In the genomic region with DNA sequence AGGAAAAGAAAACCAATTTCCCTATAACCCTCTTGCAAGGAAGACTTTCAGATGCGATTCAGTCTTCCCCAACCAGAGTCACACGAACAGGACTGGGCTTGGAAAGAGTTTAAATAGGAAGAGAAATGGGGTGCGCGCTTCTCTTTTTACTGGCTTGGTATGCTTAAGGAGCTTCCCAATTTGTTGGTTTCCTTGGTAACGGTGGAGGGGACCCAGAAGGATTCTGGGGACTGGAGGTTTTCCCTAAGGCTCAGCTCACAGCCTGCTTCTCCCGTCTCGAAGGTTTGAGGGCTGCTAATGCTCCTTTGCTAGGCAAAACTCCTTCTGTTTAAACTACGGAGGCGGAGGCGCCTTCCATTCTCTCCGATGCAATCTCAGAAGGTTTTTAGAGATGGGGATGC, we compare ENCODE assay signal across 8 mouse cellular contexts. TPM values are rescaled to one million over a fixed set of nuclear protein-coding genes. Genes with fewer than 3 reads are reported as not detected.
A peak's percentile ranks its signal among the peaks of the same experiment; 100 is the strongest.
DNase-seq lines count a peak whose midpoint lies in the region; ATAC-seq and TF ChIP-seq lines count a peak whose summit lies in the region.

No protein-coding gene starts in this region.

- no peak for TF ChIP-seq CTCF in lung, adult 2 months (IDR thresholded peaks at IDR 0.05; ENCODE audit: insufficient read depth, low read length)
- no peak for TF ChIP-seq CTCF in stomach, postnatal 0 days (IDR thresholded peaks at IDR 0.05; ENCODE audit: low read depth)

- no peak for ATAC-seq in lung, embryonic 15.5 days (ENCODE audit: borderline replicate concordance, extremely low read depth, low FRiP score, low TSS enrichment)
- no peak for ATAC-seq in hindbrain, embryonic 11.5 days (ENCODE audit: low FRiP score)
- no peak for ATAC-seq in limb, embryonic 14.5 days (ENCODE audit: low FRiP score, low read depth)
- no peak for ATAC-seq in stomach, postnatal 0 days (ENCODE audit: low FRiP score, low TSS enrichment)

- no peak overlapping the region for H3K27ac ChIP-seq in lung, embryonic 15.5 days
- no peak overlapping the region for H3K27ac ChIP-seq in hindbrain, embryonic 11.5 days (ENCODE audit: low read depth, low read length)
- H3K27ac ChIP-seq in limb, embryonic 14.5 days (replicated peaks; ENCODE audit: low read depth, low read length) = no peak overlapping the region
- no peak overlapping the region for H3K27ac ChIP-seq in stomach, postnatal 0 days (replicated peaks)

- peaks cover 16% of the 10 kb centered on the region; the same call in 1 of the 2 replicates for H3K4me1 ChIP-seq in lung, embryonic 15.5 days
- no peaks in the 10 kb centered on the region for H3K4me1 ChIP-seq in lung, adult 2 months (ENCODE audit: control insufficient read depth, insufficient read depth, low read length)
- H3K4me1 ChIP-seq in hindbrain, embryonic 11.5 days (replicated peaks; ENCODE audit: control insufficient read depth, insufficient read depth, low read length) = 0 out of 2 replicates have a peak, but pooled peaks cover 5% of the 10 kb centered on the region
- H3K4me1 ChIP-seq in limb, embryonic 14.5 days (ENCODE audit: control insufficient read depth, insufficient read depth, low read length) = no peaks in the 10 kb centered on the region
- no peaks in the 10 kb centered on the region for H3K4me1 ChIP-seq in stomach, postnatal 0 days (replicated peaks; ENCODE audit: control insufficient read depth, insufficient read depth)

- 5% methylated on average over 11 of the region's 11 CpGs for WGBS in lung, embryonic 15.5 days
- 12% methylated on average over 11 of the region's 11 CpGs for WGBS in lung, adult 2 months
- 3% methylated on average over 11 of the region's 11 CpGs for WGBS in hindbrain, embryonic 11.5 days
- 7% methylated on average over 11 of the region's 11 CpGs for WGBS in limb, embryonic 14.5 days
- 7% methylated on average over 11 of the region's 11 CpGs for WGBS in stomach, postnatal 0 days

- H3K9me3 ChIP-seq in lung, embryonic 15.5 days = no peaks in the 10 kb centered on the region
- H3K9me3 ChIP-seq in hindbrain, embryonic 11.5 days (ENCODE audit: control insufficient read depth, low read length) = no peaks in the 10 kb centered on the region
- no peaks in the 10 kb centered on the region for H3K9me3 ChIP-seq in limb, embryonic 14.5 days (ENCODE audit: control insufficient read depth, low read length)
- no peaks in the 10 kb centered on the region for H3K9me3 ChIP-seq in stomach, postnatal 0 days (ENCODE audit: control insufficient read depth, low read length)

- no peak for TF ChIP-seq POLR2A in lung, adult 2 months (IDR thresholded peaks at IDR 0.05; ENCODE audit: borderline replicate concordance, extremely low read depth, low read depth, low read length)
- no peak for TF ChIP-seq POLR2A in limb, embryonic 14.5 days (IDR thresholded peaks at IDR 0.05; ENCODE audit: borderline replicate concordance, extremely low read depth, insufficient read depth, insufficient read length)

- H3K4me3 ChIP-seq in lung, embryonic 15.5 days = peak overlapping the region; percentile 21
- H3K4me3 ChIP-seq in lung, adult 2 months (replicated peaks; ENCODE audit: extremely low read depth, low read depth, low read length) = no peak overlapping the region
- 0 out of 2 replicates have a peak overlapping the region, but pooled peaks have one; percentile 22 for H3K4me3 ChIP-seq in hindbrain, embryonic 11.5 days (ENCODE audit: low read depth, low read length)
- peak overlapping the region; percentile 22 for H3K4me3 ChIP-seq in limb, embryonic 14.5 days (replicated peaks; ENCODE audit: low read length)
- H3K4me3 ChIP-seq in stomach, postnatal 0 days (ENCODE audit: low read depth, low read length) = no peak overlapping the region

- no peak overlapping the region for H3K9ac ChIP-seq in lung, embryonic 15.5 days
- H3K9ac ChIP-seq in hindbrain, embryonic 11.5 days (ENCODE audit: low read depth, low read length) = no peak overlapping the region
- H3K9ac ChIP-seq in limb, embryonic 14.5 days (ENCODE audit: low read depth, low read length, severe bottlenecking) = no peak overlapping the region
- H3K9ac ChIP-seq in stomach, postnatal 0 days (ENCODE audit: low read length) = no peak overlapping the region

- no peak for DNase-seq in lung, adult 2 months
- no peak for DNase-seq in hindbrain, embryonic 11.5 days (ENCODE audit: low spot score)
- DNase-seq in limb, embryonic 14.5 days (ENCODE audit: low spot score) = no peak
- no peak for DNase-seq in stomach, postnatal 0 days (ENCODE audit: low spot score)
- no peak for DNase-seq in thymus, postnatal 0 days (ENCODE audit: low spot score)
- DNase-seq in adrenal gland, postnatal 10 days = no peak
- no peak for DNase-seq in cerebellum, adult 18-20 months

- H3K36me3 ChIP-seq in lung, embryonic 15.5 days = no peaks in the 10 kb centered on the region
- no peaks in the 10 kb centered on the region for H3K36me3 ChIP-seq in hindbrain, embryonic 11.5 days (ENCODE audit: control insufficient read depth, insufficient read depth, low read length)
- no peaks in the 10 kb centered on the region for H3K36me3 ChIP-seq in limb, embryonic 14.5 days (ENCODE audit: control insufficient read depth, insufficient read depth, low read length)
- no peaks in the 10 kb centered on the region for H3K36me3 ChIP-seq in stomach, postnatal 0 days (ENCODE audit: control insufficient read depth, insufficient read depth, low read length)

- no peak for TF ChIP-seq EP300 in stomach, postnatal 0 days (optimal IDR thresholded peaks at IDR 0.05)

- H3K27me3 ChIP-seq in lung, embryonic 15.5 days = peaks cover 30% of the 10 kb centered on the region
- H3K27me3 ChIP-seq in hindbrain, embryonic 11.5 days (ENCODE audit: control insufficient read depth, insufficient read depth, low read length) = no peaks in the 10 kb centered on the region
- peaks cover 27% of the 10 kb centered on the region for H3K27me3 ChIP-seq in limb, embryonic 14.5 days (ENCODE audit: control insufficient read depth, insufficient read depth, low read length)
- no peaks in the 10 kb centered on the region for H3K27me3 ChIP-seq in stomach, postnatal 0 days (ENCODE audit: control insufficient read depth, insufficient read depth, low read length)

- peak overlapping the region; percentile 54 for H3K4me2 ChIP-seq in lung, embryonic 15.5 days
- peak overlapping the region; percentile 52 for H3K4me2 ChIP-seq in hindbrain, embryonic 11.5 days (replicated peaks; ENCODE audit: low read depth, low read length)
- H3K4me2 ChIP-seq in limb, embryonic 14.5 days (replicated peaks; ENCODE audit: low read depth, low read length, severe bottlenecking) = peak overlapping the region; percentile 42
- H3K4me2 ChIP-seq in stomach, postnatal 0 days (replicated peaks; ENCODE audit: low read depth) = peak overlapping the region; percentile 35; the same call in 1 of the 2 replicates

RNA-seq across cellular contexts. Expression of a gene that starts 41.7 kb away (rescaled TPM):
- 0.83 and 1.1 TPM in 2 replicates for polyA plus RNA-seq in lung, embryonic 15.5 days (2015; fragmentation: Nextera tagmentation; extraction: Ambion mirVana)
- 7.4 and 7.8 TPM in 2 replicates for polyA plus RNA-seq in lung, adult 2 months (2012; rRNA removed)
- polyA plus RNA-seq in hindbrain, embryonic 11.5 days (2014; fragmentation: Nextera tagmentation; extraction: Ambion mirVana) = 0.29 and 0.46 TPM in 2 replicates
- polyA plus RNA-seq in limb, embryonic 14.5 days (2012; rRNA removed) = 0.04 and 0.05 TPM in 2 replicates
- 0.04 TPM in 2 replicates for polyA plus RNA-seq in limb, embryonic 14.5 days (2014; fragmentation: Nextera tagmentation; extraction: Ambion mirVana)
- polyA plus RNA-seq in stomach, postnatal 0 days (2015; fragmentation: Nextera tagmentation; extraction: Ambion mirVana) = 1.6 and 1.7 TPM in 2 replicates
- 1.9 and 2.6 TPM in 2 replicates for polyA plus RNA-seq in thymus, postnatal 0 days (2015; fragmentation: Nextera tagmentation; extraction: Ambion mirVana)
- total RNA-seq in adrenal gland, postnatal 10 days (2021) = 10 to 100 TPM; 23.0 to 36.0 TPM

Comparison
In these comparisons a context has a peak if more than half of its experiments do, and no peak if none do; other contexts are left out.
1. H3K4me3 ChIP-seq: peak in lung, embryonic 15.5 days (single experiment), hindbrain, embryonic 11.5 days (single experiment) and limb, embryonic 14.5 days (single experiment); none in lung, adult 2 months (single experiment) and stomach, postnatal 0 days (single experiment).
2. Peak in every context shown above with its lines, with median percentiles within 50 percentile points of each other: H3K4me2 ChIP-seq.